Mouse (Mus musculus): ENCODE data around the gene Pkhd1. TPM values are rescaled to one million over a fixed set of nuclear protein-coding genes. Genes with fewer than 3 reads are reported as not detected.

The Pkhd1 gene
- 0.10 and 0.20 TPM in 2 replicates for polyA plus RNA-seq (2015; fragmentation: Nextera tagmentation; extraction: Ambion mirVana)

GRCm38 (mm10) chr1:20617849-20618530, at the start of gene Pkhd1:
Pkhd1 (minus strand) TSS chr1:20618064.
- Histone ChIP-seq H3K9me3 (no peaks in the 10 kb centered on the region), H3K27me3 (no peaks in the 10 kb centered on the region), H3K27ac (no peak within 1 kb of the TSS), H3K9ac (no peak within 1 kb of the TSS), H3K4me1 (no peaks in the 10 kb centered on the region), H3K4me2 (no peak within 1 kb of the TSS), H3K4me3 (no peak within 1 kb of the TSS), H3K36me3 (no peaks in the 10 kb centered on the region)
- no peak for ATAC-seq (ENCODE audit: insufficient number of reproducible peaks, low FRiP score, low TSS enrichment, low read depth)
- 62% methylated on average over 10 of the region's 10 CpGs for WGBS

GRCm38 (mm10) chr1:20667567-20667966, 49.7 kb upstream of the Pkhd1 start:
- Histone ChIP-seq H3K4me3 (no peak overlapping the region), H3K4me2 (no peak overlapping the region), H3K9me3 (no peaks in the 10 kb centered on the region), H3K27ac (no peak overlapping the region), H3K4me1 (no peaks in the 10 kb centered on the region), H3K36me3 (no peaks in the 10 kb centered on the region), H3K27me3 (no peaks in the 10 kb centered on the region), H3K9ac (no peak overlapping the region)
- ATAC-seq (ENCODE audit: insufficient number of reproducible peaks, low FRiP score, low TSS enrichment, low read depth), result no peak
- 60% methylated on average over 7 of the region's 7 CpGs for WGBS

GRCm38 (mm10) chr1:20666233-20666632, 48.4 kb upstream of the Pkhd1 start:
- no peaks in the 10 kb centered on the region for H3K36me3 ChIP-seq
- no peak overlapping the region for H3K9ac ChIP-seq
- no peaks in the 10 kb centered on the region for H3K4me1 ChIP-seq
- H3K27ac ChIP-seq, result no peak overlapping the region
- H3K27me3 ChIP-seq, result no peaks in the 10 kb centered on the region
- ATAC-seq (ENCODE audit: insufficient number of reproducible peaks, low FRiP score, low TSS enrichment, low read depth), result no peak
- H3K4me2 ChIP-seq, result no peak overlapping the region
- H3K4me3 ChIP-seq, result no peak overlapping the region
- H3K9me3 ChIP-seq, result no peaks in the 10 kb centered on the region
- 70% methylated on average over 2 of the region's 2 CpGs for WGBS

- no peaks in the 10 kb centered on the region; the same call in 1 of the 2 replicates for H3K9me3 ChIP-seq
- no peak overlapping the region for H3K9ac ChIP-seq
- H3K4me3 ChIP-seq, result no peak overlapping the region
- no peak overlapping the region for H3K27ac ChIP-seq
- no peaks in the 10 kb centered on the region for H3K4me1 ChIP-seq
- WGBS, result 64% methylated on average over 5 of the region's 5 CpGs
- H3K27me3 ChIP-seq, result no peaks in the 10 kb centered on the region
- H3K4me2 ChIP-seq, result no peak overlapping the region
- ATAC-seq (ENCODE audit: insufficient number of reproducible peaks, low FRiP score, low TSS enrichment, low read depth), result peak; percentile 48; the same call in 1 of the 2 replicates
- H3K36me3 ChIP-seq, result no peaks in the 10 kb centered on the region
Observed at GRCm38 (mm10) chr1:20655085-20655484, 37.2 kb upstream of the Pkhd1 start.

GRCm38 (mm10) chr1:20653513-20654506, 35.9 kb upstream of the Pkhd1 start:
- H3K27me3 ChIP-seq, result no peaks in the 10 kb centered on the region
- no peaks in the 10 kb centered on the region for H3K36me3 ChIP-seq
- no peak overlapping the region for H3K4me3 ChIP-seq
- H3K27ac ChIP-seq, result no peak overlapping the region
- no peak overlapping the region for H3K9ac ChIP-seq
- no peaks in the 10 kb centered on the region for H3K4me1 ChIP-seq
- ATAC-seq (ENCODE audit: insufficient number of reproducible peaks, low FRiP score, low TSS enrichment, low read depth), result no peak
- no peaks in the 10 kb centered on the region for H3K9me3 ChIP-seq
- WGBS, result 72% methylated on average over 6 of the region's 6 CpGs
- no peak overlapping the region for H3K4me2 ChIP-seq

GRCm38 (mm10) chr1:20634856-20635255, 17.0 kb upstream of the Pkhd1 start:
- Histone ChIP-seq H3K9ac (no peak overlapping the region), H3K9me3 (no peaks in the 10 kb centered on the region), H3K4me3 (no peak overlapping the region), H3K36me3 (no peaks in the 10 kb centered on the region), H3K4me1 (no peaks in the 10 kb centered on the region), H3K27me3 (no peaks in the 10 kb centered on the region), H3K27ac (no peak overlapping the region), H3K4me2 (no peak overlapping the region)
- 76% methylated on average over 2 of the region's 2 CpGs for WGBS
- no peak for ATAC-seq (ENCODE audit: insufficient number of reproducible peaks, low FRiP score, low TSS enrichment, low read depth)

GRCm38 (mm10) chr1:20633276-20633869, 15.5 kb upstream of the Pkhd1 start:
- peak; percentile 71; the same call in 1 of the 2 replicates for ATAC-seq (ENCODE audit: insufficient number of reproducible peaks, low FRiP score, low TSS enrichment, low read depth)
- 67% methylated on average over 7 of the region's 7 CpGs for WGBS
- Histone ChIP-seq H3K4me3 (no peak overlapping the region), H3K4me1 (no peaks in the 10 kb centered on the region), H3K27me3 (no peaks in the 10 kb centered on the region), H3K9me3 (no peaks in the 10 kb centered on the region), H3K27ac (no peak overlapping the region), H3K36me3 (no peaks in the 10 kb centered on the region), H3K4me2 (no peak overlapping the region), H3K9ac (no peak overlapping the region)

- H3K4me3 ChIP-seq, result no peak overlapping the region
- H3K27me3 ChIP-seq, result no peaks in the 10 kb centered on the region
- no peaks in the 10 kb centered on the region for H3K4me1 ChIP-seq
- H3K4me2 ChIP-seq, result no peak overlapping the region
- H3K9me3 ChIP-seq, result no peaks in the 10 kb centered on the region
- H3K36me3 ChIP-seq, result no peaks in the 10 kb centered on the region
- no peak overlapping the region for H3K27ac ChIP-seq
- 74% methylated on average over 3 of the region's 3 CpGs for WGBS
- 0 out of 2 replicates have a peak, but pooled peaks have one; percentile 30 for ATAC-seq (ENCODE audit: insufficient number of reproducible peaks, low FRiP score, low TSS enrichment, low read depth)
- no peak overlapping the region for H3K9ac ChIP-seq
Observed at GRCm38 (mm10) chr1:20624564-20624963, 6.7 kb upstream of the Pkhd1 start.

- Histone ChIP-seq H3K27ac (no peak overlapping the region), H3K4me3 (no peak overlapping the region), H3K4me1 (no peaks in the 10 kb centered on the region), H3K9me3 (no peaks in the 10 kb centered on the region), H3K4me2 (no peak overlapping the region), H3K36me3 (no peaks in the 10 kb centered on the region), H3K27me3 (no peaks in the 10 kb centered on the region), H3K9ac (no peak overlapping the region)
- ATAC-seq (ENCODE audit: insufficient number of reproducible peaks, low FRiP score, low TSS enrichment, low read depth), result no peak
- 94% methylated on average over 4 of the region's 4 CpGs for WGBS
Observed at GRCm38 (mm10) chr1:20623375-20623774, 5.5 kb upstream of the Pkhd1 start.

- Histone ChIP-seq H3K27me3 (no peaks in the 10 kb centered on the region), H3K9me3 (no peaks in the 10 kb centered on the region), H3K27ac (no peak overlapping the region), H3K4me3 (no peak overlapping the region), H3K9ac (no peak overlapping the region), H3K4me2 (no peak overlapping the region), H3K4me1 (no peaks in the 10 kb centered on the region), H3K36me3 (no peaks in the 10 kb centered on the region)
- 49% methylated on average over 2 of the region's 2 CpGs for WGBS
- ATAC-seq (ENCODE audit: insufficient number of reproducible peaks, low FRiP score, low TSS enrichment, low read depth), result no peak
Observed at GRCm38 (mm10) chr1:20620611-20621010, 2.7 kb upstream of the Pkhd1 start.

- no peaks in the 10 kb centered on the region for H3K36me3 ChIP-seq
- H3K4me3 ChIP-seq, result no peak overlapping the region
- no peaks in the 10 kb centered on the region for H3K27me3 ChIP-seq
- no peak for ATAC-seq (ENCODE audit: insufficient number of reproducible peaks, low FRiP score, low TSS enrichment, low read depth)
- 44% methylated on average over 3 of the region's 3 CpGs for WGBS
- no peaks in the 10 kb centered on the region for H3K9me3 ChIP-seq
- no peak overlapping the region for H3K27ac ChIP-seq
- no peaks in the 10 kb centered on the region for H3K4me1 ChIP-seq
- no peak overlapping the region for H3K4me2 ChIP-seq
- no peak overlapping the region for H3K9ac ChIP-seq
Observed at GRCm38 (mm10) chr1:20619363-20619762, 1.5 kb upstream of the Pkhd1 start.

GRCm38 (mm10) chr1:20612643-20613042, 5.2 kb downstream of the Pkhd1 start:
- Histone ChIP-seq H3K9ac (no peak overlapping the region), H3K4me1 (no peaks in the 10 kb centered on the region), H3K27me3 (no peaks in the 10 kb centered on the region), H3K27ac (no peak overlapping the region), H3K4me2 (no peak overlapping the region), H3K36me3 (no peaks in the 10 kb centered on the region), H3K9me3 (no peaks in the 10 kb centered on the region), H3K4me3 (no peak overlapping the region)
- WGBS, result 28% methylated on average over 7 of the region's 7 CpGs
- no peak for ATAC-seq (ENCODE audit: insufficient number of reproducible peaks, low FRiP score, low TSS enrichment, low read depth)
